Mouse (Mus musculus): ENCODE results near the gene Vmn2r84.
"Not testable (repeated sequence)": the region's sequence is repeated elsewhere in the genome, so short reads cannot be mapped to it uniquely, and the experiment has no call there.

- not testable (repeated sequence) for TF ChIP-seq CHD2 (IDR thresholded peaks at IDR 0.05; ENCODE audit: low read depth, low read length); HCFC1 (IDR thresholded peaks at IDR 0.05; ENCODE audit: borderline replicate concordance, insufficient read depth, low read length)
Observed at GRCm38 (mm10) chr10:130429603-130430002, 35.5 kb upstream of the Vmn2r84 start, which contains the start of gene Vmn2r85.

All from ES-E14 (cell line).